Mouse (Mus musculus) liver, adult 2 months (tissue): ENCODE data around the gene Fgfr1op2. TPM values are rescaled to one million over a fixed set of nuclear protein-coding genes. Genes with fewer than 3 reads are reported as not detected.

ENCODE experiments used
- DNase-seq: peaks from one replicate; pipeline ENCODE4 v3.0.0-alpha.2; 2011; ENCODE audit warnings: low read depth, low spot score; ENCODE audit errors: extremely low read depth
- H3K27ac ChIP-seq: fragments of 200-500 bp; replicated peaks from 2 replicates; pipeline ENCODE4 v1.5.1; 2012; ENCODE audit warnings: low read depth, mild to moderate bottlenecking, control low read depth, inconsistent platforms, low read length; ENCODE audit not compliant: insufficient read depth
- H3K27me3 ChIP-seq: fragments of 200-500 bp; 2 replicates; pipeline ENCODE4 v1.6.1; 2012; ENCODE audit warnings: mild to moderate bottlenecking, moderate library complexity, low read length, inconsistent platforms; ENCODE audit not compliant: control insufficient read depth, insufficient read depth
- H3K36me3 ChIP-seq: fragments of 200-500 bp; 2 replicates; pipeline ENCODE4 v1.6.1; 2012; ENCODE audit warnings: low read length, inconsistent platforms; ENCODE audit not compliant: control insufficient read depth, insufficient read depth
- H3K4me1 ChIP-seq: fragments of 200-500 bp; 2 replicates; pipeline ENCODE4 v1.6.1; 2011; ENCODE audit warnings: low read length; ENCODE audit not compliant: control insufficient read depth, insufficient read depth
- H3K4me3 ChIP-seq: fragments of 200-500 bp; 2 replicates; pipeline ENCODE4 v1.5.1; 2011; ENCODE audit warnings: low read depth, mild to moderate bottlenecking, control low read depth, low read length, moderate library complexity; ENCODE audit not compliant: insufficient read depth
- H3K79me2 ChIP-seq: fragments of 200-500 bp; 2 replicates; pipeline ENCODE4 v1.6.1; 2012; ENCODE audit warnings: inconsistent platforms, mild to moderate bottlenecking, low read length, moderate library complexity; ENCODE audit not compliant: control insufficient read depth, insufficient read depth
- H3K9ac ChIP-seq: fragments of 200-500 bp; 2 replicates; pipeline ENCODE4 v1.6.1; 2012; ENCODE audit warnings: low read depth, mild to moderate bottlenecking, control low read depth, inconsistent platforms, low read length
- CTCF ChIP-seq: fragments of 200-500 bp; IDR thresholded peaks from 2 replicates; pipeline ENCODE4 v1.5.1; 2011; ENCODE audit warnings: low read depth, low read length, control low read depth
- POLR2A ChIP-seq: fragments of 200-500 bp; IDR thresholded peaks from 2 replicates; pipeline ENCODE4 v1.6.1; 2011; ENCODE audit warnings: low read length, control low read depth; ENCODE audit not compliant: insufficient read depth; ENCODE audit errors: extremely low read depth
- WGBS: fragments of 180-500 bp; shearing (Covaris S2); methylation state at CpG from one replicate; pipeline ENCODE4 v1.1.7; 2018; 5-methylcytosine and 5-hydroxymethylcytosine counted together
- polyA plus RNA-seq: library from polyadenylated mRNA; depleted of rRNA; stranded (reverse); fragments of >200 nt; gene quantifications from 2 replicates; pipeline ENCODE4 v1.2.3, GENCODE M21; 2012
- total RNA-seq: library from RNA; depleted of rRNA; stranded (reverse); fragments of >200 nt; gene quantifications from 2 replicates; pipeline ENCODE4 v1.2.3, GENCODE M21; 2014

The Fgfr1op2 gene
- total and polyA plus RNA-seq, 2 experiments: 33.5 to 38.3 TPM

GRCm38 (mm10) chr6:146632403-146632802 is 55.4 kb downstream of the Fgfr1op2 start:
- Histone ChIP-seq H3K27ac (0 out of 2 replicates have a peak overlapping the region, but pooled peaks have one; percentile 8), H3K27me3 (no peaks in the 10 kb centered on the region), H3K9ac (no peak overlapping the region), H3K4me1 (peaks cover 22% of the 10 kb centered on the region), H3K79me2 (peaks cover 12% of the 10 kb centered on the region; the same call in 1 of the 2 replicates), H3K36me3 (no peaks in the 10 kb centered on the region), H3K4me3 (no peak overlapping the region)
- TF ChIP-seq POLR2A (no peak), CTCF (no peak)
- 92% methylated on average over 9 of the region's 9 CpGs for WGBS
- DNase-seq: peak; percentile 23

- TF ChIP-seq CTCF (no peak), POLR2A (no peak)
- H3K79me2 ChIP-seq: peaks cover 6% of the 10 kb centered on the region; the same call in 1 of the 2 replicates
- H3K27ac ChIP-seq: peak overlapping the region; percentile 79
- peaks cover 22% of the 10 kb centered on the region for H3K4me1 ChIP-seq
- H3K4me3 ChIP-seq: no peak overlapping the region
- H3K36me3 ChIP-seq: no peaks in the 10 kb centered on the region
- peak; percentile 54 for DNase-seq
- 45% methylated on average over 8 of the region's 8 CpGs for WGBS
- H3K27me3 ChIP-seq: no peaks in the 10 kb centered on the region
- peak overlapping the region; percentile 31 for H3K9ac ChIP-seq
These were observed 56.1 kb downstream of the Fgfr1op2 start for GRCm38 (mm10) chr6:146633097-146633496.

GRCm38 (mm10) chr6:146633629-146634014 is 56.6 kb downstream of the Fgfr1op2 start:
- Histone ChIP-seq H3K79me2 (peaks cover 6% of the 10 kb centered on the region; the same call in 1 of the 2 replicates), H3K27ac (peak overlapping the region; percentile 79), H3K4me3 (peak overlapping the region; percentile 70), H3K4me1 (peaks cover 22% of the 10 kb centered on the region), H3K9ac (peak overlapping the region; percentile 86), H3K27me3 (no peaks in the 10 kb centered on the region), H3K36me3 (no peaks in the 10 kb centered on the region)
- TF ChIP-seq CTCF (no peak), POLR2A (no peak)
- peak; percentile 75 for DNase-seq
- 3% methylated on average over 14 of the region's 14 CpGs for WGBS

GRCm38 (mm10) chr6:146634015-146634722 is 57.2 kb downstream of the Fgfr1op2 start:
- TF ChIP-seq POLR2A (0 out of 2 replicates have a peak, but pooled peaks have one; percentile 34), CTCF (0 out of 2 replicates have a peak, but pooled peaks have one; percentile 3)
- no peaks in the 10 kb centered on the region for H3K27me3 ChIP-seq
- H3K4me1 ChIP-seq: peaks cover 22% of the 10 kb centered on the region
- peak overlapping the region; percentile 70 for H3K4me3 ChIP-seq
- under 1% methylated on average over 82 of the region's 82 CpGs for WGBS
- H3K9ac ChIP-seq: peak overlapping the region; percentile 86
- peaks cover 3% of the 10 kb centered on the region; the same call in 1 of the 2 replicates for H3K79me2 ChIP-seq
- no peaks in the 10 kb centered on the region for H3K36me3 ChIP-seq
- peak overlapping the region; percentile 79 for H3K27ac ChIP-seq
- peak; percentile 37 for DNase-seq

GRCm38 (mm10) chr6:146634759-146635606 is 58.0 kb downstream of the Fgfr1op2 start:
- TF ChIP-seq CTCF (no peak), POLR2A (no peak)
- H3K4me1 ChIP-seq: peaks cover 17% of the 10 kb centered on the region
- H3K27ac ChIP-seq: no peak overlapping the region

More at GRCm38 (mm10) chr6:146634759-146635606, 58.0 kb downstream of the Fgfr1op2 start:
- H3K79me2 ChIP-seq: no peaks in the 10 kb centered on the region; the same call in 1 of the 2 replicates
- peak; percentile 25 for DNase-seq
- H3K9ac ChIP-seq: peak overlapping the region; percentile 19
- WGBS: 72% methylated on average over 4 of the region's 4 CpGs
- no peaks in the 10 kb centered on the region for H3K36me3 ChIP-seq
- no peaks in the 10 kb centered on the region for H3K27me3 ChIP-seq
- peak overlapping the region; percentile 70; the same call in 1 of the 2 replicates for H3K4me3 ChIP-seq
